Mouse (Mus musculus) forebrain, embryonic 16.5 days (tissue): ENCODE data around the gene Apoa1. TPM values are rescaled to one million over a fixed set of nuclear protein-coding genes. Genes with fewer than 3 reads are reported as not detected.
A peak's percentile ranks its signal among the peaks of the same experiment; 100 is the strongest.

Experiments
- ATAC-seq: fragments of 200-750 bp; cut with Nextera tagmentation; 2 replicates; pipeline ENCODE4 v1.8.0; 2017; ENCODE audit warnings: mild to moderate bottlenecking, moderate library complexity
- H3K27ac ChIP-seq: fragments of 300-500 bp; sonication (generic); 2 replicates; pipeline ENCODE4 v1.5.1; 2014; ENCODE audit warnings: low read length, control low read depth
- H3K27me3 ChIP-seq: fragments of 300-500 bp; sonication (generic); replicated peaks from 2 replicates; pipeline ENCODE4 v1.6.1; 2014; ENCODE audit warnings: low read length; ENCODE audit not compliant: control insufficient read depth, insufficient read depth
- H3K36me3 ChIP-seq: fragments of 300-500 bp; sonication (generic); 2 replicates; pipeline ENCODE4 v1.6.1; 2014; ENCODE audit not compliant: control insufficient read depth, insufficient read depth
- H3K4me1 ChIP-seq: fragments of 300-500 bp; sonication (generic); replicated peaks from 2 replicates; pipeline ENCODE4 v1.6.1; 2014; ENCODE audit warnings: low read length; ENCODE audit not compliant: control insufficient read depth, insufficient read depth
- H3K4me2 ChIP-seq: fragments of 300-500 bp; sonication (generic); 2 replicates; pipeline ENCODE4 v1.6.1; 2014; ENCODE audit warnings: mild to moderate bottlenecking, low read length, control low read depth
- H3K4me3 ChIP-seq: fragments of 300-500 bp; sonication (generic); replicated peaks from 2 replicates; pipeline ENCODE4 v1.5.1; 2014; ENCODE audit warnings: mild to moderate bottlenecking, low read length, control low read depth
- H3K9ac ChIP-seq: fragments of 300-500 bp; sonication (generic); replicated peaks from 2 replicates; pipeline ENCODE4 v1.6.1; 2014; ENCODE audit warnings: low read depth, low read length, control low read depth
- H3K9me3 ChIP-seq: fragments of 300-500 bp; sonication (generic); 2 replicates; pipeline ENCODE4 v1.6.1; 2016; ENCODE audit warnings: low read length; ENCODE audit not compliant: control insufficient read depth
- WGBS: fragments of 180-500 bp; shearing (Covaris S2); extraction: QIAGEN DNeasy Blood & Tissue Kit; methylation state at CpG from one replicate; pipeline ENCODE4 v1.1.7; 2014; 5-methylcytosine and 5-hydroxymethylcytosine counted together
- polyA plus RNA-seq: library from polyadenylated mRNA; unstranded; fragments of >200 nt; fragmentation: Nextera tagmentation; extraction: Ambion mirVana; gene quantifications from 2 replicates; pipeline ENCODE4 v1.2.1, GENCODE M21; 2015

Gene Apoa1
- polyA plus RNA-seq, 1 experiment from 2014 or later, result 1.5 TPM

- H3K27me3 ChIP-seq, result peaks cover 10% of the 10 kb centered on the region; the same call in 1 of the 2 replicates
- no peaks in the 10 kb centered on the region for H3K36me3 ChIP-seq
- no peak for ATAC-seq
- peaks cover 4% of the 10 kb centered on the region for H3K4me1 ChIP-seq
- no peak within 1 kb of the TSS for H3K4me2 ChIP-seq
- no peak within 1 kb of the TSS for H3K9ac ChIP-seq
- H3K27ac ChIP-seq, result no peak within 1 kb of the TSS
- no peak within 1 kb of the TSS for H3K4me3 ChIP-seq
- H3K9me3 ChIP-seq, result no peaks in the 10 kb centered on the region
- 59% methylated on average over 7 of the region's 7 CpGs for WGBS
Measured at GRCm38 (mm10) chr9:46268343-46268873, 40.0 kb downstream of the Apoa1 start, which contains the start of gene Apoa5. TSS of gene Apoa5 (plus strand) at chr9:46268633.

DNA sequence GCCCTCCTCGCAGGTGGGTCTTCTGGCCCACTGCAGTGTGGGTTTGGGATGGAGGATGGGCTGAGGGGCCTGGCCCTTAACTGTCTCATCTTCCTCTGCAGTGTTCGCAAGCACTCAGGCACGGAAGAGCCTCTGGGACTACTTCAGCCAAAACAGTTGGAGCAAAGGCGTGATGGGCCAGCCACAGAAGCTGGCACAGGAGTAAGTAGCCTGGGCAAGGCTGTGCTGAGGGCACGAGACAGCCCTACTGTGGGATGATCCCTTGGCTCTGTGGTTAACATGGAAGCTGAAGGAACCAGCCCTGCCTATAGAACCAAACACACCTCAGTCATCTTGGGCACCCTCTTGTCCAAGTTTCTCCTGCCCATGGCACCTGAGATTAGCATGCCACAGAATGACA lies 40.7 kb downstream of the Apoa1 start:
- H3K4me1 ChIP-seq, result peaks cover 11% of the 10 kb centered on the region
- WGBS, result 85% methylated on average over 5 of the region's 5 CpGs
- peaks cover 10% of the 10 kb centered on the region; the same call in 1 of the 2 replicates for H3K27me3 ChIP-seq
- no peak overlapping the region for H3K9ac ChIP-seq
- no peak overlapping the region for H3K4me3 ChIP-seq
- no peak overlapping the region for H3K4me2 ChIP-seq
- H3K36me3 ChIP-seq, result no peaks in the 10 kb centered on the region
- ATAC-seq, result no peak
- no peak overlapping the region for H3K27ac ChIP-seq
- no peaks in the 10 kb centered on the region for H3K9me3 ChIP-seq

- peaks cover 7% of the 10 kb centered on the region; the same call in 1 of the 2 replicates for H3K36me3 ChIP-seq
- H3K9me3 ChIP-seq, result no peaks in the 10 kb centered on the region
- H3K27me3 ChIP-seq, result peaks cover 10% of the 10 kb centered on the region; the same call in 1 of the 2 replicates
- 98% methylated on average over 4 of the region's 4 CpGs for WGBS
- no peak for ATAC-seq
- no peak overlapping the region for H3K27ac ChIP-seq
- H3K4me2 ChIP-seq, result no peak overlapping the region
- H3K9ac ChIP-seq, result no peak overlapping the region
- no peak overlapping the region for H3K4me3 ChIP-seq
- peaks cover 16% of the 10 kb centered on the region for H3K4me1 ChIP-seq
Measured at GRCm38 (mm10) chr9:46270782-46271181, 42.4 kb downstream of the Apoa1 start.

GRCm38 (mm10) chr9:46272070-46272469 lies 43.7 kb downstream of the Apoa1 start:
- no peak overlapping the region for H3K9ac ChIP-seq
- peaks cover 10% of the 10 kb centered on the region; the same call in 1 of the 2 replicates for H3K27me3 ChIP-seq
- no peak overlapping the region for H3K4me3 ChIP-seq
- H3K9me3 ChIP-seq, result no peaks in the 10 kb centered on the region
- H3K4me2 ChIP-seq, result no peak overlapping the region
- peaks cover 16% of the 10 kb centered on the region for H3K4me1 ChIP-seq
- 89% methylated on average over 9 of the region's 9 CpGs for WGBS
- peaks cover 18% of the 10 kb centered on the region for H3K36me3 ChIP-seq
- H3K27ac ChIP-seq, result no peak overlapping the region
- no peak for ATAC-seq

DNA sequence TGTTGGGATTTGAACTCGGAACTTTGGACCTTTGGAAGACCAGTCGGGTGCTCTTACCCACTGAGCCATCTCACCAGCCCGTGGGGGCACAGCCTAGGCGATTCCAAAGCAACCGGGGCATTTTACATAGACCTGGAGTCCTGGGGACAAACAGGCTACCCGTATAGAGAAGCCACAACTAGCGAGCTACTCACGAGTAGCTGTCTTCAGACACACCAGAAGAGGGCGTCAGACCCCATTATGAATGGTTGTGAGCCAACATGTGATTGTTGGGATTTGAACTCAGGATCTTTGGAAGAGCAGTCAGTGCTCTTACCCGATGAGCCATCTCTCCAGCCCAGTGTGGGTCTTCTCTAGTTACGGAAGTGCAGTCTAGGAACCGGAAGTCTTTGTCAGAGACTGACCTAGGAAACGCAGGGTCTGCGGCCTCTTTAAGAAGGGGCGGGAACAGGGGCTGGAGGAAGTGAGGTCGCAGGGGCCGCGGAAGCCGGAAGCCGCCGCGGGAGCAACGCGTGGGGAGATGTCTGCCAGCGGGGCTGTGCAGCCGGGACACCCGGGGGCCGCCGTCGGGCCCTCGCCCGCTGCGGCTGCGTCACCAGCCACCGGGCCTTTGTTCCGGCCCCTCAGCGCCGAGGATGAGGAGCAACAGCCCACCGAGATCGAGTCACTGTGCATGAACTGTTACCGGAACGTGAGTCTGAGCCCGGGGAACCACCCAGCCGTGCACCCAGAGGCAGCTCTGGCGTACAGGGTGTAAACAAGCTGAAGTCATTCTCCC lies 44.5 kb downstream of the Apoa1 start, which contains the start of gene Zpr1:
Gene Zpr1, plus strand, starts transcription at position 388 of the 778 bp plus-strand sequence.
- peak within 1 kb of the TSS; percentile 71 for H3K9ac ChIP-seq
- H3K4me1 ChIP-seq, result peaks cover 16% of the 10 kb centered on the region
- peaks cover 10% of the 10 kb centered on the region; the same call in 1 of the 2 replicates for H3K27me3 ChIP-seq
- WGBS, result 5% methylated on average over 42 of the region's 45 CpGs
- H3K36me3 ChIP-seq, result peaks cover 23% of the 10 kb centered on the region
- peak within 1 kb of the TSS; percentile 86 for H3K4me2 ChIP-seq
- peak; percentile 97 for ATAC-seq
- peak within 1 kb of the TSS; percentile 70 for H3K4me3 ChIP-seq
- H3K27ac ChIP-seq, result peak within 1 kb of the TSS; percentile 37
- no peaks in the 10 kb centered on the region for H3K9me3 ChIP-seq

DNA sequence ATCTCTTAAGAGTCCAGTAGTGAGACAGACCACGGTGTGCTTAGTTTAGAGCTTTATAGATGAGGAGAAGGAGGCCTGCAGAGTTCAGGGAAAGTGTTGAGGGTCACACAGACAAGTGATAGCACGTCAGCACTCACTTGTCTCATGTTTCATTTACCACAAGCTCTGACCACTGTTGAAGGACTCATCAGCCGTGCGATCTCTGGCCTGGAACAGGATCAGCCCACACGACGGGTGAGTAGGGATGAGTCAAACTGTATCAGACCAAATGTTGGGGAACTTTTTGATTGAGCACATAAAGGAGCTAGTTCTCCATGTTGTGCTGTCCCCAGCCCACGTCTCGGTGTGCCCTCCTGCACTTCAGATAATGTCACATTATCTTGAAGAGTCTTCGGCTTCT lies 46.1 kb downstream of the Apoa1 start:
- H3K4me2 ChIP-seq, result no peak overlapping the region
- H3K9ac ChIP-seq, result no peak overlapping the region
- H3K4me1 ChIP-seq, result peaks cover 16% of the 10 kb centered on the region
- H3K9me3 ChIP-seq, result no peaks in the 10 kb centered on the region
- H3K27me3 ChIP-seq, result peaks cover 4% of the 10 kb centered on the region; the same call in 1 of the 2 replicates
- no peak overlapping the region for H3K27ac ChIP-seq
- peaks cover 31% of the 10 kb centered on the region for H3K36me3 ChIP-seq
- WGBS, result 93% methylated on average over 9 of the region's 9 CpGs
- no peak overlapping the region for H3K4me3 ChIP-seq
- no peak for ATAC-seq

Other genes with a start within 250 kb of the Apoa1 start
- gene Pafah1b2, start 215.9 kb upstream of the Apoa1 start, polyA plus RNA-seq, result 291 and 321 TPM in 2 replicates
- gene Sik3, start 215.8 kb upstream of the Apoa1 start, polyA plus RNA-seq, result 4.9 and 5.3 TPM in 2 replicates
- gene Apoc3, start 7.1 kb downstream of the Apoa1 start, polyA plus RNA-seq, result not detected in 2 replicates
- not detected in 2 replicates for gene Apoa4, start 12.1 kb downstream of the Apoa1 start, polyA plus RNA-seq
- not detected in 2 replicates for gene Apoa5, start 40.1 kb downstream of the Apoa1 start, polyA plus RNA-seq
- 77.7 and 80.6 TPM in 2 replicates for gene Zpr1, start 44.5 kb downstream of the Apoa1 start, polyA plus RNA-seq
- gene Bud13, start 54.4 kb downstream of the Apoa1 start, polyA plus RNA-seq, result 17.9 and 19.9 TPM in 2 replicates
- gene 4931429L15Rik, start 91.4 kb downstream of the Apoa1 start, polyA plus RNA-seq, result not detected in 2 replicates